Mouse (Mus musculus): Measurements from ENCODE around the gene Celf2. TPM values are rescaled to one million over a fixed set of nuclear protein-coding genes. Genes with fewer than 3 reads are reported as not detected.

Celf2 gene
- polyA plus RNA-seq, 1 experiment from 2014 or later = 59.8 TPM

DNA sequence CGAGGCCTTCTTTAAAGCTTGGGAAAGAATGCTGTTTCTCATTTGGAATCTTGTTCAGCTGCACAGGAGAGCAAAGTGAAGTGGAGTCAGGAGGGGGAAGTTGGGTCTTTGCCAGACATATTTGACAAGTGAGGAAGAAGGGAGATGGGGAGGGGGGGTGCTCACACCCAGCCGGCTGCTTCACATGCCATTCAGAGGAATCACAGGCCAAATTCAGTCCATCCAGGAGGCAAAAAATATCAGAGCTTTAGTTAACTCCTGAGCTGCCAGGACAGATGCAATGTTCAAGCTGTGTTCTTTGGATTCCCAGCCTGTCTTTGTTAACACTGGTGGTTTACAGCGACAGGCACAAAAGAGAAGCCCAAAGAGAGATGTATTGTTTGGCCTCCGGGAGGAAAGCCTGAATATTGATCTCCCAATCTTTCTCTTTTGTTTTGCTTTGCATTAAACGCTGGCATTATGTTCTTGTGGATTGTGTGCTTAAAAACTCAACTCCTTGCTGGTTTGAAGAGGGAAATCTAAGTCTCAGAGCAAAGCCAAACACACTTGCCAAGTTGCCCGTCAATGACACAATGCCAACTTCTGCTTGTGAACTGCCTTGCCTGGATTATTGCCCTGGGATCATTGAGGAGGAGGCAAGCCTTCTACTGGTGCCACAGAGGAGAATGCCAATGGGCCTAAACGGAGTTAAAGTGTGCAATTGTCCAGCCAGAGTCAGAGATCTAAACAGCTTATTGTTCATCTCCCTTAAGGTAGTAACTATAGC, 420.1 kb downstream of the Celf2 start:
- Histone ChIP-seq H3K4me1 (ENCODE audit: control insufficient read depth, insufficient read depth, low read length) (peaks cover 7% of the 10 kb centered on the region; the same call in 1 of the 2 replicates), H3K9ac (replicated peaks; ENCODE audit: low read depth, low read length) (no peak overlapping the region), H3K27ac (ENCODE audit: low read length) (peak overlapping the region; percentile 61; the same call in 1 of the 2 replicates), H3K36me3 (ENCODE audit: control insufficient read depth, insufficient read depth, low read length) (no peaks in the 10 kb centered on the region), H3K27me3 (ENCODE audit: control insufficient read depth, insufficient read depth, low read length) (no peaks in the 10 kb centered on the region), H3K9me3 (ENCODE audit: control insufficient read depth, low read depth, low read length) (no peaks in the 10 kb centered on the region), H3K4me2 (replicated peaks; ENCODE audit: low read depth, low read length) (no peak overlapping the region), H3K4me3 (ENCODE audit: low read depth, low read length) (no peak overlapping the region)
- peak; percentile 61; the same call in 1 of the 2 replicates for ATAC-seq (ENCODE audit: insufficient number of reproducible peaks, insufficient read depth, low FRiP score, low read depth)
- WGBS = 13% methylated on average over 7 of the region's 7 CpGs

- H3K27me3 ChIP-seq (ENCODE audit: control insufficient read depth, insufficient read depth, low read length) = no peaks in the 10 kb centered on the region
- H3K4me3 ChIP-seq (ENCODE audit: low read depth, low read length) = no peak overlapping the region
- no peak for ATAC-seq (ENCODE audit: insufficient number of reproducible peaks, insufficient read depth, low FRiP score, low read depth)
- no peaks in the 10 kb centered on the region for H3K36me3 ChIP-seq (ENCODE audit: control insufficient read depth, insufficient read depth, low read length)
- no peak overlapping the region for H3K4me2 ChIP-seq (replicated peaks; ENCODE audit: low read depth, low read length)
- no peak overlapping the region for H3K9ac ChIP-seq (replicated peaks; ENCODE audit: low read depth, low read length)
- peaks cover 14% of the 10 kb centered on the region for H3K4me1 ChIP-seq (ENCODE audit: control insufficient read depth, insufficient read depth, low read length)
- 22% methylated on average over 4 of the region's 4 CpGs for WGBS
- no peaks in the 10 kb centered on the region for H3K9me3 ChIP-seq (ENCODE audit: control insufficient read depth, low read depth, low read length)
- H3K27ac ChIP-seq (ENCODE audit: low read length) = peak overlapping the region; percentile 61; the same call in 1 of the 2 replicates
Measured at GRCm38 (mm10) chr2:7088536-7088935, 420.8 kb downstream of the Celf2 start.

GRCm38 (mm10) chr2:7087480-7087879, 421.9 kb downstream of the Celf2 start:
- Histone ChIP-seq H3K9me3 (ENCODE audit: control insufficient read depth, low read depth, low read length) (no peaks in the 10 kb centered on the region), H3K4me1 (ENCODE audit: control insufficient read depth, insufficient read depth, low read length) (peaks cover 19% of the 10 kb centered on the region), H3K4me2 (replicated peaks; ENCODE audit: low read depth, low read length) (no peak overlapping the region), H3K4me3 (ENCODE audit: low read depth, low read length) (no peak overlapping the region), H3K27ac (ENCODE audit: low read length) (no peak overlapping the region; the same call in 1 of the 2 replicates), H3K27me3 (ENCODE audit: control insufficient read depth, insufficient read depth, low read length) (no peaks in the 10 kb centered on the region), H3K36me3 (ENCODE audit: control insufficient read depth, insufficient read depth, low read length) (no peaks in the 10 kb centered on the region), H3K9ac (replicated peaks; ENCODE audit: low read depth, low read length) (no peak overlapping the region)
- WGBS = 64% methylated on average over 14 of the region's 14 CpGs
- ATAC-seq (ENCODE audit: insufficient number of reproducible peaks, insufficient read depth, low FRiP score, low read depth) = no peak

GRCm38 (mm10) chr2:7083489-7084090, 425.8 kb downstream of the Celf2 start:
- Histone ChIP-seq H3K9ac (replicated peaks; ENCODE audit: low read depth, low read length) (no peak overlapping the region), H3K4me2 (replicated peaks; ENCODE audit: low read depth, low read length) (no peak overlapping the region; the same call in 1 of the 2 replicates), H3K27ac (ENCODE audit: low read length) (peak overlapping the region; percentile 78; the same call in 1 of the 2 replicates), H3K9me3 (ENCODE audit: control insufficient read depth, low read depth, low read length) (no peaks in the 10 kb centered on the region), H3K4me1 (ENCODE audit: control insufficient read depth, insufficient read depth, low read length) (peaks cover 28% of the 10 kb centered on the region), H3K27me3 (ENCODE audit: control insufficient read depth, insufficient read depth, low read length) (no peaks in the 10 kb centered on the region), H3K4me3 (ENCODE audit: low read depth, low read length) (no peak overlapping the region), H3K36me3 (ENCODE audit: control insufficient read depth, insufficient read depth, low read length) (no peaks in the 10 kb centered on the region)
- ATAC-seq (ENCODE audit: insufficient number of reproducible peaks, insufficient read depth, low FRiP score, low read depth) = no peak
- 41% methylated on average over 4 of the region's 4 CpGs for WGBS

DNA sequence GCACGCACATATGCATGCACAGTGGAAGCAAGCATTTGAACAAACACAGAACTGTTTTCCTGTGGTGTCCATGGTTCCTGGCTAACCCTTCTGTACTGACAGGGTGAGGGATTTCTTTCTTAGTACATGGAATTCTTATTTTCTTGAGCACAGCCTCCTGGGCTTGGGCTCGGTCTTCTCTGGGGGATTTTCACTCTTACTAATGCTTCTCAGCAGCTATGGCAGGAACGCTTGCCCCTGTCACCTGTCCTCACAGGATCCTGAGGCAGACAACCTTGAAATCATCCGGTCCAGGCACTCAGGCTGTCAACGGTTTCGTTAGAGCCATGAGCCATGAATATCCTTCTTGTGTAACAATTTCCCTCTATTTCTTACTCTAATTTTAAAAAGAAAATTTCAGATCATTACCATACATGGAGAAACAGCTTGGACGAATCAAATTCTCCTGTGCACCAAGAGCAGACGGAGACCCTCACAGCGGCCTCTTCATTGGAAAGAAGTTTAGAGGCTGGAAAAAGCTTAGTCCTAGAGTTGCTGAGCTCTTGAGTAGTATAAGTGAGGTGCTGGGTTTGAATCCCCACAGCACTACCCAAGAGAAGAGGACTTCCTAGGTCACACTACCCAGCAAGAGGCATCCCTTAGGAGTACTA, 426.9 kb downstream of the Celf2 start:
- Histone ChIP-seq H3K4me1 (ENCODE audit: control insufficient read depth, insufficient read depth, low read length) (peaks cover 28% of the 10 kb centered on the region), H3K9ac (replicated peaks; ENCODE audit: low read depth, low read length) (no peak overlapping the region), H3K4me3 (ENCODE audit: low read depth, low read length) (peak overlapping the region; percentile 1; the same call in 1 of the 2 replicates), H3K36me3 (ENCODE audit: control insufficient read depth, insufficient read depth, low read length) (no peaks in the 10 kb centered on the region), H3K27me3 (ENCODE audit: control insufficient read depth, insufficient read depth, low read length) (no peaks in the 10 kb centered on the region), H3K4me2 (replicated peaks; ENCODE audit: low read depth, low read length) (peak overlapping the region; percentile 5; the same call in 1 of the 2 replicates), H3K27ac (ENCODE audit: low read length) (peak overlapping the region; percentile 78), H3K9me3 (ENCODE audit: control insufficient read depth, low read depth, low read length) (no peaks in the 10 kb centered on the region)
- 54% methylated on average over 9 of the region's 9 CpGs for WGBS
- ATAC-seq (ENCODE audit: insufficient number of reproducible peaks, insufficient read depth, low FRiP score, low read depth) = 0 out of 2 replicates have a peak, but pooled peaks have one; percentile 11

DNA sequence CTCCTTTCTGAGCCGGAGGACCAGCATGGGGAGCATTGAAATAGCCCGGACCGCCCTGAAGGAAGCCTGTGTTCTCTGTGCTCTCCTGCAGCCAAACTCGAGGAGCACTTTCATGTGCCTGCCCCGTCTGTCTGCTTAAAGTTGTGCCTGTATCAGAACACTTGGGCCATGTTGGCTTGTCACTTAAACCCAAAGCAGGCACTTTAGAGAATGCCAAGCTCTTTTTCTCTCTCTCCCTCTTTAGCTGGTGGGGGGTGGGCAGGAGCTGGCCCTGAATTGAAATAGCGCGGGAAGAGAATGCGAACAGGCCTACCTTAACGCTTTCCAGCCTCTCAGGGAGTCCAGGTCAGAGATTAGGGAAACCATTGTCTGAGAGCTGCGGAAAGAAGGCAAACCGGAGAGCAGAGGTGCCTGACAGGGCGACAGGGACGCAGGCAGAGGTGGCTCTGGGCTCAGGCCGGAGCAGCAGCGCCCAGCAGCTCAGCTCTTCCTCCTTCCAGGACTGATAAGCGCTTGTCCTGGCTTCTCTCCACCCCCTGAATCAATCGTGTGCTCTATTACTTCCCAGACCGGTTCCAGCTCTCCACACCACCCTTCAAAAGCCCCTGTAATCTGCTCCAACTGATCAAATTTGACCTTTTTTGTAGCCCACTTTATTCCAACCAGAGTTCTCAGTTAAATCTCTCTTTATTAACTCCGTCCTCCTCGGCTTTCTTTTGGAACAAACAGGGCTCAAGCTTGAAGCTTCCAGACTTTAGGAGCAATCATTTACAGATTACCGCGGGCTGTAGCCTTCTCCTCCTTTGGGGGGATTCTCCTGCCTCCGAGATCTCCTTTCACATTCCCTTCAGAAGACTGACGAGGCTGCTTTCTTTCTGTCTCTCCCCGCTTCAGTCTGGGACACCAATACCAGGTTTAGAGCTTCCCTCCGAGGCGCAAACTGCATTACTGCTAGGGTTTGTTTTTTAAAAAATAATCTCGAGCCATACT, 428.3 kb downstream of the Celf2 start:
- Histone ChIP-seq H3K27me3 (ENCODE audit: control insufficient read depth, insufficient read depth, low read length) (no peaks in the 10 kb centered on the region), H3K27ac (ENCODE audit: low read length) (peak overlapping the region; percentile 78), H3K36me3 (ENCODE audit: control insufficient read depth, insufficient read depth, low read length) (no peaks in the 10 kb centered on the region), H3K4me3 (ENCODE audit: low read depth, low read length) (peak overlapping the region; percentile 24), H3K4me2 (replicated peaks; ENCODE audit: low read depth, low read length) (peak overlapping the region; percentile 49), H3K9me3 (ENCODE audit: control insufficient read depth, low read depth, low read length) (peaks cover 5% of the 10 kb centered on the region; the same call in 1 of the 2 replicates), H3K9ac (replicated peaks; ENCODE audit: low read depth, low read length) (no peak overlapping the region; the same call in 1 of the 2 replicates), H3K4me1 (ENCODE audit: control insufficient read depth, insufficient read depth, low read length) (peaks cover 28% of the 10 kb centered on the region)
- WGBS = 17% methylated on average over 28 of the region's 28 CpGs
- peak; percentile 64; the same call in 1 of the 2 replicates for ATAC-seq (ENCODE audit: insufficient number of reproducible peaks, insufficient read depth, low FRiP score, low read depth)

- Histone ChIP-seq H3K4me3 (ENCODE audit: low read depth, low read length) (no peak overlapping the region), H3K4me2 (replicated peaks; ENCODE audit: low read depth, low read length) (no peak overlapping the region; the same call in 1 of the 2 replicates), H3K9ac (replicated peaks; ENCODE audit: low read depth, low read length) (no peak overlapping the region), H3K4me1 (ENCODE audit: control insufficient read depth, insufficient read depth, low read length) (peaks cover 28% of the 10 kb centered on the region), H3K27me3 (ENCODE audit: control insufficient read depth, insufficient read depth, low read length) (no peaks in the 10 kb centered on the region), H3K36me3 (ENCODE audit: control insufficient read depth, insufficient read depth, low read length) (no peaks in the 10 kb centered on the region), H3K9me3 (ENCODE audit: control insufficient read depth, low read depth, low read length) (peaks cover 11% of the 10 kb centered on the region; the same call in 1 of the 2 replicates), H3K27ac (ENCODE audit: low read length) (no peak overlapping the region; the same call in 1 of the 2 replicates)
- 66% methylated on average over 7 of the region's 7 CpGs for WGBS
- ATAC-seq (ENCODE audit: insufficient number of reproducible peaks, insufficient read depth, low FRiP score, low read depth) = no peak
Measured at GRCm38 (mm10) chr2:7080086-7080485, 429.3 kb downstream of the Celf2 start.
